Mouse (Mus musculus) lung, adult 2 months (tissue): ENCODE results near the gene 2310034C09Rik.

Experiments used
- CTCF ChIP-seq: fragments of 200-500 bp; IDR thresholded peaks from 2 replicates; pipeline ENCODE4 v1.5.1; 2011; ENCODE audit warnings: mild to moderate bottlenecking, low read length, control low read depth; ENCODE audit not compliant: insufficient read depth
- POLR2A ChIP-seq: fragments of 200-500 bp; IDR thresholded peaks from 2 replicates; pipeline ENCODE4 v1.6.1; 2011; ENCODE audit warnings: low read depth, mild to moderate bottlenecking, control low read depth, low read length, borderline replicate concordance; ENCODE audit errors: extremely low read depth

- TF ChIP-seq POLR2A (no peak), CTCF (peak; percentile 33)
These were observed 47.4 kb upstream of the 2310034C09Rik start for GRCm38 (mm10) chr16:88711245-88711644.
